Mouse (Mus musculus): ENCODE measurements at regions not wholly inside any gene's neighbourhood (a gene's known extent, or its start where the extent isn't known, plus 50 kb on each side); places are given as distances from the start of the nearest gene placed in this dataset.

DNA sequence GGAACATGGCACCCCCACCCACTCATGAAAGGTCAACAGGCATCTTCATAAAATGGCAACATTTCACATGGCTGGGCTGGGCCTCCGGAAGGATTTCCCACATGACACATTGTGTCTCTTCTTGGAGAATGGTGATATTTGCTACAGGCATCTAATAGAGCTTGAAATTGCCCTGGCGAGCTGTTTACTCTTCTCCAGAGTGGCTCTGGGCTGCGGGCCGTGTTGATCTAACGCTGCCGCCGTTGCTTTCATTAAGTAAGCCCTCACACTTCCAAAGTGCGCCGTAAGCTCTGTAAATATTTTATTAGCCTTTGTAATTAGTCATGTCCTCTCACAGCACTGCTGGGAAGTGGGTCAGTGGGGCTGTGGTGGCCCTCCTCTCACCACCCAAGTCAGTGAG lies 164.4 kb upstream of the Ctnnb1 start:
- DNase-seq (ENCODE audit: low read depth, low spot score): no peak

- DNase-seq (ENCODE audit: low read depth, low spot score): no peak
Measured at GRCm38 (mm10) chr9:120765292-120765691, 163.7 kb upstream of the Ctnnb1 start.

DNA sequence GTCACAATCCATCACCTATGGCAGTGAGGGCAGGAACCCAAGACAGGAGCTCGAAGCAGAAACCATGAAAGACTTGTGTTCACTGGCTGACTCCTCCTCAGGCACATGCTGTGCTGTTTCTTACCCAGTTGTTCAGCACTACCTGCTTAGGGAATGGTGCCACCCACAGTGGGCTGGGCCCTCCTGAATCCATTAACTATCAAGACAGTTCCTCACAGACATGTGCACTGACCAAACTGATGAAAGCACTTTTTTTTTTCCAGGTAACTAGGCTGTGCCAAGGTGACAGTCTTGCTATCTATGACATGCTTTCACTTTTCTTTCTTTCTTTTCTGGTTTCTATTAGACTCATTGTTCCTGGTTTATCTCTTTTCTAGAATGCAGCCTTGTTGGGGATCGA lies 162.1 kb upstream of the Ctnnb1 start:
- DNase-seq (ENCODE audit: low read depth, low spot score): no peak

GRCm38 (mm10) chr9:120767396-120767795 lies 161.6 kb upstream of the Ctnnb1 start:
- no peak for DNase-seq (ENCODE audit: low read depth, low spot score)

- no peak for DNase-seq (ENCODE audit: low read depth, low spot score)
Measured at GRCm38 (mm10) chr9:120769056-120769455, 160.0 kb upstream of the Ctnnb1 start.

DNA sequence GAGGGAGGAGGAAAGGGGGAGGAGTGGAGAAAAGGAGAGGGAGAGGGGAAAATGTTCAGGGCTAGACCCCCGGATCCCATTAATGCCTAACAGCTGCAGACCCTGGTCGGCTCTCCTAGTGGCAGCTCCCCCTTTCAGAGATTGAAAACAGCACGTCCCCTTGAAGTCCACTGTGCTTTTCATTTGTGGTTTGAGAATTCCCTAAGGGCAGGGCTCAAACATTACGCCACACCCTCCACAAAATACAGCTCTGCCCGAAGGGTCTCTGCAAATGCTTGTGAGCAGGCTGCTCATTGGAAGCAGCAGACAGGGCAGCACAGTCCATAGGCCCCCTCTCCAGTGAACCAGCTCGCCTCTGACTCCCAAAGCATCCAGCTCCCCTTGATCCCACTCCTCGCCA lies 159.3 kb upstream of the Ctnnb1 start:
- no peak for DNase-seq (ENCODE audit: low read depth, low spot score)

DNA sequence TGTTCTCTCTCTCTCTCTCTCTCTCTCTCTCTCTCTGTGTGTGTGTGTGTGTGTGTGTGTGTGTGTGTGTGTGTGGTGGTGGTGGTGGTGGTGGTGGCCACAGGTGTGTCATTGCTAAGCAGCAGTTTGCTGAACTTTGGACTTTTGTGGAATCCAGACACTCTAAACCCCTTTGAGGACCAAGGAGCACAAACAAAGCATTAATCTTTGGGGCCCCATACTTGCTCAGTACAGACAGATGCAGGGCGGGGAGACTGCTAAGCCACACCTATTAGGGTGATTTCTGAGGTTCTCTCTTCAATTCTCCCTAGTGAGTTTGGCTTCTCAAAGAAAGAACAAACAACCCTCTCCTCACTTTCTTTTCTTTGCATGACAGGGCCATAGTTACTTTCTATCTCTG lies 158.1 kb upstream of the Ctnnb1 start:
- no peak for DNase-seq (ENCODE audit: low read depth, low spot score)

DNA sequence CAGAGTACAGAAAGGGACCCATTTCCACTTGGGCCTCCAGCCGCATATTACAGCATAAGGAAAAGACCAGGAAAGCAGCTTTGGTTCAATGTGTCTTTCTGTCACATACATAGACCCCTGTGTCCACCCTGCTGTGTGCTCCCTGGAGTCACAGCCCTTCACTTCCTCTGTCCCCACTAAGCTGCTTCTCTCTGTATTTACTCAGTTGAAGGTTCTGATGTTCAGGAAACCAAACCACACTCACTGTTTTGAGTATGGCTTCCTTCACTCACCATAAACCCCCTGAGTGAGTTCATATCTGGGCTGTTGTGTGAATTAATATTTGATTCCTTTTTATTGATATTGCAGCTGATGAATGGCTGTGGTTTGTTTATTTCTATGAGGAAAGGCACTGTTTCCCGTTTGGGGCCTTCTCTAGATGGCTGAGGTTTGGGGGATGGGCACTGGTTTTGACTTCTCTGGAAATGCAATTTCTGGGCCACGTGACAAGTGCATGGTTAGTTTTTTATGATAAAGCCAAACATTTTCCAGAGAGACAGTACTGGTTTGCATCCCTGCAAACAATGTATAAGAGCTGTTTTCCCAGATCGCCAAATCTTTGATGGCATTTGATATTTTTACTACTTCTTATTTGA lies 157.0 kb upstream of the Ctnnb1 start:
- no peak for DNase-seq (ENCODE audit: low read depth, low spot score)

DNA sequence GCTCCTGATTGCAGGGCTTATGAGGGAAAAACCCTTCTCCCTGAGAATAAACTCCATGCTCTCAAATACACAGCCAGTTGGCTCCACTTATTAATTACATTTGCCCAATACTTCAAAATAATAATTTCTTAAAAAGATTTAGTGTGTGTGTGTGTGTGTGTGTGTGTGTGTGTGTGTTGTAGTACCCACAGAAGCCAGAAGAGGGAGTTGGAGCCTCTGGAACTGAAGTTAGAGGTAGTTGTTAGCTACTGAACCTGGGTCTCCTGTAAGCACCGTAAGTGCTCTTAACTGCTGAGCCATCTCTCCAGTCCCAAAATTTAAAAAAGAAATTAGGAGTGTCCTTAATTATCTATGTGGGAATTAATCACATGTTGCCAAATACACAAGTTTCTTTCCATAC lies 154.8 kb upstream of the Ctnnb1 start:
- DNase-seq (ENCODE audit: low read depth, low spot score): no peak

- no peak for DNase-seq (ENCODE audit: low read depth, low spot score)
Measured at GRCm38 (mm10) chr9:120774772-120775171, 154.2 kb upstream of the Ctnnb1 start.

- no peak for DNase-seq (ENCODE audit: low read depth, low spot score)
Measured at GRCm38 (mm10) chr9:120775721-120776120, 153.3 kb upstream of the Ctnnb1 start.

GRCm38 (mm10) chr9:120776456-120777001 lies 152.5 kb upstream of the Ctnnb1 start:
- no peak for DNase-seq (ENCODE audit: low read depth, low spot score)

GRCm38 (mm10) chr9:120777016-120777415 lies 152.0 kb upstream of the Ctnnb1 start:
- no peak for DNase-seq (ENCODE audit: low read depth, low spot score)

DNA sequence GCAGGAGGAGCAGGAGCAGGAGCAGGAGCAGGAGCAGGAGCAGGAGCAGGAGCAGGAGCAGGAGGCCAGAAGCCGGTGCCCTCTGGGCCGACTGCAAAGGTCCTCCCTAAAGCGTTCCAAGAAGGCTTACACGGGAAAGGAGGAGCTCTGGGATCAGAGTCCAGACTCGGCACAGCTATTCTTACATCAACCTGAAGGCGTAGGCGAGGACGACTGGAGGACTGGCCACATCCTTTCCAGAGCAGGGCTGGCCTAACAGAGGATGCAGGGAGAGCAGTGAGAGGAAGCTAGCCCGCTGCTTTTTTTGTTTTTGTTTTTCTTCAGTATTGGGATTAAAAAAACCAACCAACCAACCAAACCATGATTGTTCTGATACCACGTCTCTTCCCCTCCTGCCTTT lies 151.5 kb upstream of the Ctnnb1 start:
- no peak for DNase-seq (ENCODE audit: low read depth, low spot score)

DNA sequence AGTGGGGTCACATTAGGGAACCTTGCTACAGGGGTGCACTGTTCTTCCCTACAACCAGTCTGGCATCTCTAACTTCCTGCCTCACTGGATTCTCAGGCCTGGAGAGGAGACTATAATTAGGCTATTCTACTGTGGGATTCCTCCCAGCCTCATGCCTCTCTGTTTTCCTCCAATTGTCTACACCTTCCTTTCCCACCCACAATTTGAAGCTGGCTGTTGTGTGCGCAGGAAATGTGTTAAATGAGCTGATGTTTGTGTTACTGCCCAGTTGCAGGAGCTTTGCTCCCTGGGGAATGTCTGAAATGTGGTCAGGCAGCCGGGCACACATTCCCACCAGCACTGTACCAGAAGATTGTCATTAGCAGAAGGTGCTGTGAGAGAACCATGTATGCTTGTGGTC lies 150.6 kb upstream of the Ctnnb1 start:
- no peak for DNase-seq (ENCODE audit: low read depth, low spot score)

DNA sequence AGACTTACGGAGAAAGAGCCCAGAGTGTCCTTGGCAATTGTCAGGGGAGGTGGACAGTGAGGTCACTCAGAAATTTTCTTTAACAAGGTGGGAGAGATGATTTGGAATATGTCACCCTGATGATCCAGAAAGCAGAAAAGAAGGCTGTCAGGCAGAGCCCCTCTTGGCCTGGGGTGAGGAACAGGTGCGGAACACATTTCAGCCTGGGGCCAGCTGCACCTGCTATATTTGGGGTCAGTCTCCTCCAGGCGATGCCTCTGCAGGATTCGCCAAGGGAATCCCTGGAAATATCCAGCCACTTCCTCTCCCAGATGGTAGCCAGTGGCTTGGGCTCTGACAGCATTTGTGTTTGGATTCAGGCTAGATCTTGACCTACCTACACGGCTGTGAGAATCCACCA lies 134.8 kb upstream of the Ctnnb1 start:
- DNase-seq (ENCODE audit: low read depth, low spot score): no peak

DNA sequence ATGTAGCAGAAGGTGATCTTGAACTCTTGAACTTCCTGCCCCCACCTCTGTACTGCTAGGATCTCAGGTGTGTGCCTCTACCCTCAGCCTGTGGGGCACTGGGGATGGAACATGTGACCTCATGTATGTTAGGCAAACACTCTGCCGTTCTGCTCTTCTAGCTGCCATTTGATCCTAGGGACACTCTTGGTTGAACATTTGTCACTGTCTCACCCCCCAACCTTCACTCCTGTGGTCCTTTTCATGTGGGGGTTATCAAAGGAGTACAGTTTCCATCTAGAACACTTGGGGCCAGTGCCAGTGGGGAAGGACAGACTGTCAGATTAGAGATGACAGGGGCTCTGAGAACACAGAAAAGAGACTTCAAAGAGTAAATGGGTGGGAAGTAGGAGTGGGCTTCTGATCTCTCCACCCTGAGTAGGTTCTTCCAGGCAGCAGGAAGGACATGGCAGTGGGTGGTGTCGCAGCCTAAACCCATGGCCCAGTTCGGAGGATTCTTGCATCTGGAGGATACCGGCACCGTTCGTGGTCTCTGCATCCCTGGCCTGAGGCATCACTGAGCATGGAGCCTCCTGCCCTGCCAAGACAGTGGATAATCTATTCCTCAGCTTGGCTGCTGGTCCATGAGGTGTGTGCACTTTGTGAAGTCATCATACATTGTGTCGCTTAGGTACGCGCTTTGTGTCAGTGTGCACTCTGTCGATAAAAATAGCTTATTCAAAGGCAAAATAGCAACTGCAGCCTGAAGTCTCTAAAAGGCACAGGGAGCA lies 132.7 kb upstream of the Ctnnb1 start:
- DNase-seq (ENCODE audit: low read depth, low spot score): no peak

DNA sequence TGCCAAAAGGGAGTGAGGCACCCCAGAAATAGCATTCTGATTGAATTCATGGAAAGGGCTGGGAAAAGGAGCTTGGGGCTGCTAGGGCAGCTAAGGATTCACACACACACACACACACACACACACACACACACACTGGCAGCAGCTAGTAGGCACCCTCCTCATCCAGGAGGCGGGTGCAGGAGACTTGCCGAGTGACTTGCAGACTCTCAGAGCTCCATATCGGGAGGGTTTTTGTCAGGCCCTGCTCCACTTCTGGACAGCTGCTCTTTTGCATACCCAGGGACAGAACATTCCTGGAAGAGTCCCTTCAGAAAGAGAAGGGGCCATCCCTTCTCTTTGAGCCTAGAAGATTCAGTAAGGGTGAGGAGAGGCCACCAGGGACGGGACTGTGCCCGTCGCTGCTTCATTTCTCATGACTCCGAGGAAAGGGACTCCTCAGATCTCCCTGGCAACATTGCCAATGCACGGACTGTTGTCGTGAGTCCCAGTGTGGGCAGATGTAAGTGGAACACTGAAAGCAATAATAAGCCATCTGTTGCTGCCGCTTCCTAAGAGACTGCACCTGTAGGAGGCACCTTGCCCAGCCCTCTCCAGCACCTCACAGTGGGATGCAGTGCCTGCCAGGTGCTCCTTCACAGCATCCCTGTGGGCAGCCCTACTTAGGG lies 130.9 kb upstream of the Ctnnb1 start:
- no peak for DNase-seq (ENCODE audit: low read depth, low spot score)

GRCm38 (mm10) chr9:120798901-120799300 lies 130.1 kb upstream of the Ctnnb1 start:
- DNase-seq (ENCODE audit: low read depth, low spot score): no peak

DNA sequence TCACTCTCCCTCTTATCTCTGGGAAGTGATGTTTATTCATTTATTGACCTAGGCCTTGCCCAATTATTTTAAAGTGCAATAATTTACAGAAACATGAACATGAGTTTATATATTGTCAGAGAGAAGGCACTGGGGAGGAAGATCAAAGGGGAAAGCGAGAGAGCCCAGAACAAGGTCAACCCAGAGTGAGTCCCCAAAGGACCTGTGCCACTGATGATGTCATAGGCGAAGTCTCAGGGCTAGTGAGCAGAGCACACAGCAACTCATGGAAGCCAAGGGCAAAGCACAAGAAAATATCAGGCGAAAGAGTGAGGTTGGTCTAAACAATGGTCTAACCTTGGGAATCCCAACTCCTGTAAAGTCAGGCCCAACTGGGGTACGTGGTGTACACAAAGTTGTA lies 126.4 kb upstream of the Ctnnb1 start:
- no peak for DNase-seq (ENCODE audit: low read depth, low spot score)

GRCm38 (mm10) chr9:120804760-120805294 lies 124.2 kb upstream of the Ctnnb1 start:
- DNase-seq (ENCODE audit: low read depth, low spot score): no peak

GRCm38 (mm10) chr9:120808741-120809425 lies 120.1 kb upstream of the Ctnnb1 start:
- no peak for DNase-seq (ENCODE audit: low read depth, low spot score)

All from retina, postnatal 7 days (tissue).